Mouse (Mus musculus): ENCODE measurements at regions not wholly inside any gene's neighbourhood (a gene's known extent, or its start where the extent isn't known, plus 50 kb on each side); places are given as distances from the start of the nearest gene placed in this dataset.

DNA sequence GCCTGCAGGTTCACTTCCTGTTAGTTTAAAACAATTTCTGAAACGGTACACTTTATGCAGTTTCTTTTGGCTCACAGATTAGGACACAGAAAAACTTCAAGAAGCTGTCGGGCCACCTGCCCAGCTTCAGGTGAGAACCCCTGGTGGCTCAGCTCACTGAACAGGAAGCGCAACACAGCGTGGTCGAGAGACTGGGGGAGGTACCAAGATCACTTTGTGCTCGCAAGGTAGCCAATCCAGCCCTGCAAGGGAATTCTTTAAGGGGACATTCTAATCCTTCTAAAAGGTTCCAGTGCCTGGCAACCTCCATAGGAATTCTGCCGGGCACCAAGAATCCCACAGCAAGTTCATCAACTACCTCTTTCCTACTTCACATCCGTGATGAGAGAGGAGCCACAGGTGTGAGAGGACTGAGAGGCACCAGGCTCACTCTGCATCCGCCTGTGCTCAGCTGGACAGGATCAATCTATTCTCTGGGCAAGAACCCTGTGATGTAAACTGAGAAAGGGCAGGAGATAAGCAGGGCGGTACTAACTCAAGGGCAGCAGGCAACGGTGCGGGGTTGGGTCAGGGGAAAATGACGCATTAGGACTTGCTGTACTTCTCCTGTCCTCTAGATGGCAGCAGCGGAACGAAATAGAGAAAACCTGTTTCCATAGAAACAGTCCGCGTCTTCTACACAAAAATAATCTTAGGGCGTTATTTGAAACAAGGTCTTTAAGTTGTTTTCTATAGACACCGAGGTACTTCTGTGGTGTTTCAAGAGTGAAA is 63.7 kb upstream of the Fxr1 start:
- TF ChIP-seq CTCF (IDR thresholded peaks at IDR 0.05; ENCODE audit: borderline replicate concordance, control insufficient read depth, extremely low read depth, insufficient read depth, low read length, poor library complexity) = no peak
- no peak for TF ChIP-seq POLR2A (IDR thresholded peaks at IDR 0.05; ENCODE audit: control insufficient read depth, extremely low read depth, insufficient read depth, low read length, poor library complexity)
